Mouse (Mus musculus): ENCODE measurements around the gene Aplp2. TPM values are rescaled to one million over a fixed set of nuclear protein-coding genes. Genes with fewer than 3 reads are reported as not detected.
A peak's percentile ranks its signal among the peaks of the same experiment; 100 is the strongest.

Gene Aplp2
- polyA plus RNA-seq, 1 experiment from 2014 or later = 525 TPM

DNA sequence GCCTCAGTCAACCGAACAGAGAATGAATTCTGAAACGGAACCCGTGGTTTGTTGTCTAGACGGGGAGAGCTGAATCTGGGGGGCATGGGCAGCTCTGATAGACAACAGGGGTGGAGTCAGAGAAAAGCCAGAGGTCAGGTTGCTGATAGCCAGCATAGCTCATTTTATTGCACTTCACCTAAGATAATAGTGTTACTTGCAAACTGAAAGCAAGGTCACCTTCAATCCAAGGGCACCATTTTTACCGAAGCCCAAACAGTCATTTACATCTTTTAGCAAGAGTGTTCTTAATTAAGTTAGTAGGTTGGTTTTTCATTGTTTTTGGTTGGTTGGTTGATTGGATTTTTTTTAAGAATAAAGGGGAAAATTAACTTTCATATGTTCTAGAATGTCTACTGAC is 92.2 kb downstream of the Aplp2 start:
- Histone ChIP-seq H3K9me3 (ENCODE audit: low read length) (no peaks in the 10 kb centered on the region), H3K9ac (replicated peaks; ENCODE audit: low read depth) (no peak overlapping the region), H3K36me3 (ENCODE audit: insufficient read depth, low read length) (no peaks in the 10 kb centered on the region), H3K4me3 (ENCODE audit: low read depth, low read length) (no peak overlapping the region), H3K27me3 (replicated peaks; ENCODE audit: insufficient read depth, low read length) (no peaks in the 10 kb centered on the region), H3K4me1 (ENCODE audit: insufficient read depth, low read depth, low read length) (peaks cover 3% of the 10 kb centered on the region; the same call in 1 of the 2 replicates), H3K27ac (ENCODE audit: low read length) (no peak overlapping the region), H3K4me2 (replicated peaks; ENCODE audit: low read depth, low read length) (no peak overlapping the region)
- DNase-seq (ENCODE audit: low spot score) (no peak), ATAC-seq (no peak)
- 68% methylated on average over 5 of the region's 5 CpGs for WGBS
- TF ChIP-seq CTCF (IDR thresholded peaks at IDR 0.05) (no peak), EP300 (IDR thresholded peaks at IDR 0.05) (no peak)

DNA sequence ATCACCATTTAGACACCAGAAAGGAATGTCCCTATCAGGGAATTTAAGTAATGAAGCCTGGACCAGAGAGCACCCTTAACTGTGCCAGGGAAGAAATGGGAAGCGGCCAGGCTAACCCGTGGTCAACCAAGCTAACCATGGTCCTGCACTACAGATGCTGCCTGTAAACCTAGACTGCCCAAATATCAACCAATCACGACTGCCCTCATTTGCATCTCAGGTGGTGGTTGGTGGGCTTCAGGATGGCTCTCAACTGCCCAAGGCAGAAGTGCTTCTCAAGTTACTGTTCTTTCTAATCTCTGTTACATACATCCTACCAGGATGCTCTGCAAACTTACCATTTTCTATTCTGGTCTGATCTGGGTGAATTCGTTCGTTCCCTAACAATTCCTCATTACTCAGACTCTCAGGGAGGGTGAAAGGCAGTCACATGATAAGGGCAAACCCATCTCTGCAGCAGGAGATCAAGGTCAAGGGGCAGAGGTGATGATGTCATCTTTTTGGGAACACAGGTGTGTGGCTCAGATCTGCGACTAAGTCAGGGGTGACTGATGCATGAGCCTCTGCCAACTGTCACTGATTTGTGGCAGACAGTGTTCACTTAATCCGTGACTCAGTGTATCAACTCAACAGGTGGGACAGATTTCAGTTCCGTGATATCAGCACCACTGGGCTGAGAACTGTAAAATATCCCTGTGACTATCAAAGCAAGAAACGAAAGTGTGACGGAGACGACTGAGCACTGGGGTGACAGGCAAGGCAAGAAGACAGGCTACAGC is 92.9 kb downstream of the Aplp2 start:
- DNase-seq (ENCODE audit: low spot score) = peak; percentile 24
- Histone ChIP-seq H3K36me3 (ENCODE audit: insufficient read depth, low read length) (no peaks in the 10 kb centered on the region), H3K9ac (replicated peaks; ENCODE audit: low read depth) (no peak overlapping the region), H3K4me1 (ENCODE audit: insufficient read depth, low read depth, low read length) (peaks cover 3% of the 10 kb centered on the region; the same call in 1 of the 2 replicates), H3K9me3 (ENCODE audit: low read length) (no peaks in the 10 kb centered on the region), H3K4me3 (ENCODE audit: low read depth, low read length) (no peak overlapping the region), H3K4me2 (replicated peaks; ENCODE audit: low read depth, low read length) (no peak overlapping the region), H3K27me3 (replicated peaks; ENCODE audit: insufficient read depth, low read length) (no peaks in the 10 kb centered on the region), H3K27ac (ENCODE audit: low read length) (no peak overlapping the region)
- peak; percentile 55 for ATAC-seq
- no peak for TF ChIP-seq EP300 (IDR thresholded peaks at IDR 0.05)
- TF ChIP-seq CTCF (IDR thresholded peaks at IDR 0.05) = no peak
- 30% methylated on average over 11 of the region's 11 CpGs for WGBS

DNA sequence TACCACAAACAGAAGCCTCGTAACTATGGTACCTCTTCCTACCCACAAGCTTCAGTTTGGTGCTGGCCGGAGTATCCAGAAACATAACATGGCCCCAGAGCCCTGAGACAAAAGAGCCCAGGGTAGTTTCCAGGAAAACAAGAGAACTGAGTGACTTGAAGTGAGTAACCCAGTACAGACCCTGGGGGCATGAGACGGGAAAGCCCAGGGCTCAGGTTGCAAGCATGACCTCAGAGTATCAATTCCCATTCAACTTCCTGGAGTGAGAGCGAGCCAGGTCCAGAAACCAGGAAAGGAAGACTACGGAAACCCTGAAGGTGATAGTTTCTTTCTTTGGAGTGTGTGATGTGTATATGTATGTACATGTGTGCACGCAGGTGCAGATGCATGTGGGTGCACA is 94.1 kb downstream of the Aplp2 start:
- TF ChIP-seq EP300 (IDR thresholded peaks at IDR 0.05) (no peak), CTCF (IDR thresholded peaks at IDR 0.05) (no peak)
- Histone ChIP-seq H3K9me3 (ENCODE audit: low read length) (no peaks in the 10 kb centered on the region), H3K9ac (replicated peaks; ENCODE audit: low read depth) (no peak overlapping the region), H3K4me2 (replicated peaks; ENCODE audit: low read depth, low read length) (no peak overlapping the region), H3K4me3 (ENCODE audit: low read depth, low read length) (no peak overlapping the region), H3K36me3 (ENCODE audit: insufficient read depth, low read length) (no peaks in the 10 kb centered on the region), H3K27me3 (replicated peaks; ENCODE audit: insufficient read depth, low read length) (no peaks in the 10 kb centered on the region), H3K4me1 (ENCODE audit: insufficient read depth, low read depth, low read length) (peaks cover 3% of the 10 kb centered on the region; the same call in 1 of the 2 replicates), H3K27ac (ENCODE audit: low read length) (no peak overlapping the region)
- WGBS = 74% methylated on average over 6 of the region's 6 CpGs
- no peak for DNase-seq (ENCODE audit: low spot score)
- ATAC-seq = no peak

DNA sequence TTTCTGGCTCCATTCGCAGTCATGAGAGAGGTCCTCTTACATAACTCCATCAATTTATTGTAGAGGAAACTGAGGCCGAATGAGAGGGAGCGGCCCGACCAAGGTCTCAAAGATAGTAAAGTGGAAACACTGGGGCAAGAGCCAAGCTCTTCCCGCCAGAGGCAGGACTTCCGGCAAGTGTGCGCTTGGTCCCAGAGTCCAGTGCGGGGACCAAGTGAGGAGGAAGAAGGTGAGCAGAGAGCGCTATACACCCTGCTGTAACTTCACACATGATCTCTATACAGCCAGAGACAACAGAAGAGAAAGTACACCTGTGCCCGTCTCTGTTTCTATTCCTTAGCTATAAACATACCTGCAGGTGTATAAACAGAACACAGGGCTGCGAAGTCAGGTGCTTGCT is 94.5 kb downstream of the Aplp2 start:
- Histone ChIP-seq H3K27ac (ENCODE audit: low read length) (no peak overlapping the region), H3K4me3 (ENCODE audit: low read depth, low read length) (no peak overlapping the region), H3K36me3 (ENCODE audit: insufficient read depth, low read length) (no peaks in the 10 kb centered on the region), H3K9me3 (ENCODE audit: low read length) (no peaks in the 10 kb centered on the region), H3K9ac (replicated peaks; ENCODE audit: low read depth) (no peak overlapping the region), H3K4me2 (replicated peaks; ENCODE audit: low read depth, low read length) (no peak overlapping the region), H3K4me1 (ENCODE audit: insufficient read depth, low read depth, low read length) (peaks cover 3% of the 10 kb centered on the region; the same call in 1 of the 2 replicates), H3K27me3 (replicated peaks; ENCODE audit: insufficient read depth, low read length) (no peaks in the 10 kb centered on the region)
- no peak for TF ChIP-seq CTCF (IDR thresholded peaks at IDR 0.05)
- no peak for TF ChIP-seq EP300 (IDR thresholded peaks at IDR 0.05)
- ATAC-seq (no peak), DNase-seq (ENCODE audit: low spot score) (no peak)
- 88% methylated on average over 11 of the region's 11 CpGs for WGBS

DNA sequence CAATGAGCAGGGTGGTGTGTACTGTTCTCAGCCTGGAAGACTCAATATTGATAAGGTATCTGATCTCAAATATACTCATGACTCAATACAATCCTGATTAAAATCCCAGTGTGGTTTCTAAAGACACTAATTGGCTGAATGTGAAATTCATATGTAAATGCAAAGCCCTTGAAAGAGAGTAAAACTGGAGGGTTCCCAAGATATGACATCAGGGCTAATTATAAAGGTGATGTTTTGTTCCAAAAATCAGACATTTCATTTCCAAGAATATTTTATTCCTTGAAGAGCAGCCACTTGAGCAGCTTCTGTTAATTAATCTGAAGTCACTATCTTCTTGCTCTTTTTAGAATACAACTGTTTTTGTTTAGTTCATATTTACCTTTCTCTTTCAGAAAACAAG is 96.0 kb downstream of the Aplp2 start:
- no peak overlapping the region for H3K27ac ChIP-seq (ENCODE audit: low read length)
- TF ChIP-seq EP300 (IDR thresholded peaks at IDR 0.05) = no peak
- TF ChIP-seq CTCF (IDR thresholded peaks at IDR 0.05) = no peak
- no peaks in the 10 kb centered on the region for H3K27me3 ChIP-seq (replicated peaks; ENCODE audit: insufficient read depth, low read length)
- no peak overlapping the region for H3K4me3 ChIP-seq (ENCODE audit: low read depth, low read length)
- no peaks in the 10 kb centered on the region for H3K4me1 ChIP-seq (ENCODE audit: insufficient read depth, low read depth, low read length)
- no peak for DNase-seq (ENCODE audit: low spot score)
- H3K9ac ChIP-seq (replicated peaks; ENCODE audit: low read depth) = no peak overlapping the region
- no peaks in the 10 kb centered on the region for H3K9me3 ChIP-seq (ENCODE audit: low read length)
- no peak overlapping the region for H3K4me2 ChIP-seq (replicated peaks; ENCODE audit: low read depth, low read length)
- no peaks in the 10 kb centered on the region for H3K36me3 ChIP-seq (ENCODE audit: insufficient read depth, low read length)
- no peak for ATAC-seq

DNA sequence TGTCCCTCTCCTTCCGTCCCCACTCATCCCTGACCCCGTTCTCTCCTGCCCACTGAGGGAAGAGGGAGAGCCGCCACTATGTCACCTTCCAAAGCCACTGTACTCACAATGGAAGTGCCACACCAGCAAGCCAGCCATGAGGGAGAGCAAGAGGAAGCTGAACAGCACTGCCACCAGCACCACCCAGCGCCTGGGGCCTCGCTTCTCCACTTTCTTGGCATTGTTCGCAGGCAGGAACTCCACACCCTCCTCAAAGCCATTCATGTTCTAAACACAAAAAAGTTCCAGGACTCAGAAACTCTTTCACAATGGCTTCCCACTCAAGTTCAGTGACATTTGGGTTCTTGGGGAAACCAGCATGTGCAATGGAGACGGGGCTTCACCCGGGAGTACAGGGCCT is 103.2 kb downstream of the Aplp2 start:
- peak; percentile 73 for ATAC-seq
- no peak for TF ChIP-seq EP300 (IDR thresholded peaks at IDR 0.05)
- 0 out of 2 replicates have a peak, but pooled peaks have one; percentile 13 for TF ChIP-seq CTCF (IDR thresholded peaks at IDR 0.05)
- Histone ChIP-seq H3K27ac (ENCODE audit: low read length) (0 out of 2 replicates have a peak overlapping the region, but pooled peaks have one; percentile 32), H3K9ac (replicated peaks; ENCODE audit: low read depth) (no peak overlapping the region), H3K36me3 (ENCODE audit: insufficient read depth, low read length) (no peaks in the 10 kb centered on the region), H3K4me3 (ENCODE audit: low read depth, low read length) (no peak overlapping the region), H3K9me3 (ENCODE audit: low read length) (no peaks in the 10 kb centered on the region), H3K4me2 (replicated peaks; ENCODE audit: low read depth, low read length) (no peak overlapping the region), H3K27me3 (replicated peaks; ENCODE audit: insufficient read depth, low read length) (no peaks in the 10 kb centered on the region), H3K4me1 (ENCODE audit: insufficient read depth, low read depth, low read length) (no peaks in the 10 kb centered on the region)
- WGBS = 62% methylated on average over 6 of the region's 8 CpGs
- DNase-seq (ENCODE audit: low spot score) = peak; percentile 59

Other genes starting within 250 kb of the Aplp2 start
- gene Zbtb44, start 181.2 kb downstream of the Aplp2 start, polyA plus RNA-seq (2015; fragmentation: Nextera tagmentation; extraction: Ambion mirVana) = 7.9 and 9.4 TPM in 2 replicates
- 36.6 and 42.3 TPM in 2 replicates for gene St14, start 80.0 kb downstream of the Aplp2 start, polyA plus RNA-seq (2015; fragmentation: Nextera tagmentation; extraction: Ambion mirVana)
- 1.2 and 1.5 TPM in 2 replicates for gene Prdm10, start 68.7 kb upstream of the Aplp2 start, polyA plus RNA-seq (2015; fragmentation: Nextera tagmentation; extraction: Ambion mirVana)
- gene Nfrkb, start 174.4 kb upstream of the Aplp2 start, polyA plus RNA-seq (2015; fragmentation: Nextera tagmentation; extraction: Ambion mirVana) = 13.0 and 13.3 TPM in 2 replicates

Data from lung, postnatal 0 days (tissue).